Mouse (Mus musculus): Measurements from ENCODE around the gene Creb5. TPM values are rescaled to one million over a fixed set of nuclear protein-coding genes. Genes with fewer than 3 reads are reported as not detected.

The Creb5 gene
- polyA plus RNA-seq, 1 experiment = 2.3 TPM

- Histone ChIP-seq H3K4me1 (ENCODE audit: control insufficient read depth, insufficient read depth, low read length) (no peaks in the 10 kb centered on the region), H3K4me3 (ENCODE audit: insufficient read depth, low read length) (no peak overlapping the region), H3K27ac (ENCODE audit: insufficient read depth, low read length) (peak overlapping the region; percentile 63)
- TF ChIP-seq POLR2A (IDR thresholded peaks at IDR 0.05; ENCODE audit: extremely low read depth, insufficient read depth, low read length) (no peak), CTCF (IDR thresholded peaks at IDR 0.05; ENCODE audit: extremely low read depth, insufficient read depth, low read length) (no peak)
Measured at GRCm38 (mm10) chr6:53637356-53638351, 350.6 kb downstream of the Creb5 start.

GRCm38 (mm10) chr6:53641633-53642605 is 354.8 kb downstream of the Creb5 start:
- Histone ChIP-seq H3K4me1 (ENCODE audit: control insufficient read depth, insufficient read depth, low read length) (no peaks in the 10 kb centered on the region), H3K4me3 (ENCODE audit: insufficient read depth, low read length) (peak overlapping the region; percentile 1), H3K27ac (ENCODE audit: insufficient read depth, low read length) (no peak overlapping the region)
- TF ChIP-seq POLR2A (IDR thresholded peaks at IDR 0.05; ENCODE audit: extremely low read depth, insufficient read depth, low read length) (no peak), CTCF (IDR thresholded peaks at IDR 0.05; ENCODE audit: extremely low read depth, insufficient read depth, low read length) (no peak)

- H3K4me1 ChIP-seq (ENCODE audit: control insufficient read depth, insufficient read depth, low read length) = no peaks in the 10 kb centered on the region
- no peak overlapping the region for H3K27ac ChIP-seq (ENCODE audit: insufficient read depth, low read length)
- no peak overlapping the region for H3K4me3 ChIP-seq (ENCODE audit: insufficient read depth, low read length)
- TF ChIP-seq POLR2A (IDR thresholded peaks at IDR 0.05; ENCODE audit: extremely low read depth, insufficient read depth, low read length) (no peak), CTCF (IDR thresholded peaks at IDR 0.05; ENCODE audit: extremely low read depth, insufficient read depth, low read length) (no peak)
Measured at GRCm38 (mm10) chr6:53642826-53643356, 355.8 kb downstream of the Creb5 start.

GRCm38 (mm10) chr6:53643481-53643880 is 356.4 kb downstream of the Creb5 start:
- Histone ChIP-seq H3K4me3 (ENCODE audit: insufficient read depth, low read length) (no peak overlapping the region), H3K4me1 (ENCODE audit: control insufficient read depth, insufficient read depth, low read length) (no peaks in the 10 kb centered on the region), H3K27ac (ENCODE audit: insufficient read depth, low read length) (no peak overlapping the region)
- TF ChIP-seq CTCF (IDR thresholded peaks at IDR 0.05; ENCODE audit: extremely low read depth, insufficient read depth, low read length) = no peak
- no peak for TF ChIP-seq POLR2A (IDR thresholded peaks at IDR 0.05; ENCODE audit: extremely low read depth, insufficient read depth, low read length)

GRCm38 (mm10) chr6:53644056-53644455 is 357.0 kb downstream of the Creb5 start:
- TF ChIP-seq CTCF (IDR thresholded peaks at IDR 0.05; ENCODE audit: extremely low read depth, insufficient read depth, low read length) (no peak), POLR2A (IDR thresholded peaks at IDR 0.05; ENCODE audit: extremely low read depth, insufficient read depth, low read length) (no peak)
- H3K27ac ChIP-seq (ENCODE audit: insufficient read depth, low read length) = no peak overlapping the region
- H3K4me1 ChIP-seq (ENCODE audit: control insufficient read depth, insufficient read depth, low read length) = no peaks in the 10 kb centered on the region
- H3K4me3 ChIP-seq (ENCODE audit: insufficient read depth, low read length) = no peak overlapping the region

GRCm38 (mm10) chr6:53644971-53645370 is 357.9 kb downstream of the Creb5 start:
- TF ChIP-seq POLR2A (IDR thresholded peaks at IDR 0.05; ENCODE audit: extremely low read depth, insufficient read depth, low read length) (no peak), CTCF (IDR thresholded peaks at IDR 0.05; ENCODE audit: extremely low read depth, insufficient read depth, low read length) (no peak)
- no peaks in the 10 kb centered on the region for H3K4me1 ChIP-seq (ENCODE audit: control insufficient read depth, insufficient read depth, low read length)
- H3K4me3 ChIP-seq (ENCODE audit: insufficient read depth, low read length) = no peak overlapping the region
- no peak overlapping the region for H3K27ac ChIP-seq (ENCODE audit: insufficient read depth, low read length)

GRCm38 (mm10) chr6:53649782-53650181 is 362.7 kb downstream of the Creb5 start:
- no peak overlapping the region for H3K27ac ChIP-seq (ENCODE audit: insufficient read depth, low read length)
- no peak overlapping the region for H3K4me3 ChIP-seq (ENCODE audit: insufficient read depth, low read length)
- TF ChIP-seq POLR2A (IDR thresholded peaks at IDR 0.05; ENCODE audit: extremely low read depth, insufficient read depth, low read length) (no peak), CTCF (IDR thresholded peaks at IDR 0.05; ENCODE audit: extremely low read depth, insufficient read depth, low read length) (peak; percentile 23; the same call in 1 of the 2 replicates)
- no peaks in the 10 kb centered on the region for H3K4me1 ChIP-seq (ENCODE audit: control insufficient read depth, insufficient read depth, low read length)

GRCm38 (mm10) chr6:53652691-53653090 is 365.6 kb downstream of the Creb5 start:
- Histone ChIP-seq H3K27ac (ENCODE audit: insufficient read depth, low read length) (no peak overlapping the region), H3K4me1 (ENCODE audit: control insufficient read depth, insufficient read depth, low read length) (no peaks in the 10 kb centered on the region), H3K4me3 (ENCODE audit: insufficient read depth, low read length) (no peak overlapping the region)
- TF ChIP-seq POLR2A (IDR thresholded peaks at IDR 0.05; ENCODE audit: extremely low read depth, insufficient read depth, low read length) (no peak), CTCF (IDR thresholded peaks at IDR 0.05; ENCODE audit: extremely low read depth, insufficient read depth, low read length) (no peak)

Measured in cortical plate, adult 2 months (tissue).